Mouse (Mus musculus): ENCODE measurements around the gene Rbm33.
A peak's percentile ranks its signal among the peaks of the same experiment; 100 is the strongest.

Gene Rbm33

GRCm38 (mm10) chr5:28324457-28324856 lies 7.5 kb downstream of the Rbm33 start:
- DNase-seq (ENCODE audit: low read depth, low spot score) = peak; percentile 28

- DNase-seq (ENCODE audit: low read depth, low spot score) = peak; percentile 72
Measured at GRCm38 (mm10) chr5:28329024-28329806, 12.3 kb downstream of the Rbm33 start.

- DNase-seq (ENCODE audit: low read depth, low spot score) = no peak
Measured at GRCm38 (mm10) chr5:28333731-28334130, 16.8 kb downstream of the Rbm33 start.

- DNase-seq (ENCODE audit: low read depth, low spot score) = no peak
Measured at GRCm38 (mm10) chr5:28351857-28352513, 35.1 kb downstream of the Rbm33 start.

GRCm38 (mm10) chr5:28355614-28356013 lies 38.7 kb downstream of the Rbm33 start:
- DNase-seq (ENCODE audit: low read depth, low spot score) = no peak

- no peak for DNase-seq (ENCODE audit: low read depth, low spot score)
Measured at GRCm38 (mm10) chr5:28360745-28361144, 43.8 kb downstream of the Rbm33 start.

- DNase-seq (ENCODE audit: low read depth, low spot score) = no peak
Measured at GRCm38 (mm10) chr5:28368056-28368455, 51.1 kb downstream of the Rbm33 start.

GRCm38 (mm10) chr5:28370836-28371235 lies 53.9 kb downstream of the Rbm33 start:
- no peak for DNase-seq (ENCODE audit: low read depth, low spot score)

- DNase-seq (ENCODE audit: low read depth, low spot score) = no peak
Measured at GRCm38 (mm10) chr5:28372172-28372664, 55.3 kb downstream of the Rbm33 start.

- no peak for DNase-seq (ENCODE audit: low read depth, low spot score)
Measured at GRCm38 (mm10) chr5:28373498-28374427, 56.8 kb downstream of the Rbm33 start.

- DNase-seq (ENCODE audit: low read depth, low spot score) = no peak
Measured at GRCm38 (mm10) chr5:28377299-28377698, 60.4 kb downstream of the Rbm33 start.

- DNase-seq (ENCODE audit: low read depth, low spot score) = no peak
Measured at GRCm38 (mm10) chr5:28382289-28382688, 65.4 kb downstream of the Rbm33 start.

GRCm38 (mm10) chr5:28386783-28387182 lies 69.9 kb downstream of the Rbm33 start:
- no peak for DNase-seq (ENCODE audit: low read depth, low spot score)

- peak; percentile 20 for DNase-seq (ENCODE audit: low read depth, low spot score)
Measured at GRCm38 (mm10) chr5:28387531-28388179, 70.7 kb downstream of the Rbm33 start.

- DNase-seq (ENCODE audit: low read depth, low spot score) = peak; percentile 66
Measured at GRCm38 (mm10) chr5:28388184-28388583, 71.3 kb downstream of the Rbm33 start.

- no peak for DNase-seq (ENCODE audit: low read depth, low spot score)
Measured at GRCm38 (mm10) chr5:28390189-28390588, 73.3 kb downstream of the Rbm33 start.

GRCm38 (mm10) chr5:28397344-28397743 lies 80.4 kb downstream of the Rbm33 start:
- DNase-seq (ENCODE audit: low read depth, low spot score) = no peak

GRCm38 (mm10) chr5:28398736-28399135 lies 81.8 kb downstream of the Rbm33 start:
- peak; percentile 74 for DNase-seq (ENCODE audit: low read depth, low spot score)

GRCm38 (mm10) chr5:28399451-28400115 lies 82.7 kb downstream of the Rbm33 start:
- DNase-seq (ENCODE audit: low read depth, low spot score) = no peak

- DNase-seq (ENCODE audit: low read depth, low spot score) = no peak
Measured at GRCm38 (mm10) chr5:28402756-28403155, 85.8 kb downstream of the Rbm33 start.

- no peak for DNase-seq (ENCODE audit: low read depth, low spot score)
Measured at GRCm38 (mm10) chr5:28406662-28407061, 89.7 kb downstream of the Rbm33 start.
